Mouse (Mus musculus): ENCODE results near the gene Cda.
"Not testable (repeated sequence)": the region's sequence is repeated elsewhere in the genome, so short reads cannot be mapped to it uniquely, and the experiment has no call there.

Gene Cda

DNA sequence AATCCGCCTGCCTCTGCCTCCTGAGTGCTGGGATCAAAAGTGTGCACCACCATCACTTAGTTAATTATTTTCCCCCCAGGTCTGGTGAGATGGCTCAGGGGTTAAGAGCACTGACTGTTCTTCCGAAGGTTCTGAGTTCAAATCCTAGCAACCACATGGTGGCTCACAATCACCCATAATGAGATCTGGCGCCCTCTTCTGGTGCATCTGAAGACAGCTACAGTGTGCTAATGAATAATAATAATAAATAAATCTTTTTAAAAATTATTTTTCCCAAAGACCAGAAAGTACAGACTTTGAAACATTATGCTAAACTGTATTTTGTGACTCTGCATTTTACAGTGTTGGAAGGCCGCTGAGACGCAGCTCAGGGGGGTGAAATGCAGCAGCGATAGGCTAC, 32.1 kb downstream of the Cda start:
- no peak for DNase-seq (ENCODE audit: low spot score in 2 of 2)

DNA sequence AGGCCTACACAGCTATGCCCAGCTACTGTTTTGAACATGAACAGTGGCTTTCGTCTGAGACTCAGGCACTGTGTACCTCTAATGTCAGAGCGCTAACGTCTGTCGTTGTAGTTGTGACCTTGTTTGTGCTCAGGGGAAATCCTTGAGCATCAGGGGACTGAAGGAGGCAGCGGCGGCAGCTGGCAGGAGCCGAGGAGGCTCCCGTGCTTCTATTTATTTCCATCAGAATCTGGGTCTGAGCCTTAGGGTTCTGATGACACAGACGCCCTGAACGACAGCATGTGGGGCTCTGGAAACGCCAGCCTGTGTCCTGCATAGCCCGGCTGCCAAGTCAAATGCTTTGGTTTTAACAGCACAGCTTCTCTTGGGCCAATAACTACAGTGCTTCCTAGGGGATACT, 32.8 kb downstream of the Cda start:
- no peak for DNase-seq (ENCODE audit: low spot score in 2 of 2)

DNA sequence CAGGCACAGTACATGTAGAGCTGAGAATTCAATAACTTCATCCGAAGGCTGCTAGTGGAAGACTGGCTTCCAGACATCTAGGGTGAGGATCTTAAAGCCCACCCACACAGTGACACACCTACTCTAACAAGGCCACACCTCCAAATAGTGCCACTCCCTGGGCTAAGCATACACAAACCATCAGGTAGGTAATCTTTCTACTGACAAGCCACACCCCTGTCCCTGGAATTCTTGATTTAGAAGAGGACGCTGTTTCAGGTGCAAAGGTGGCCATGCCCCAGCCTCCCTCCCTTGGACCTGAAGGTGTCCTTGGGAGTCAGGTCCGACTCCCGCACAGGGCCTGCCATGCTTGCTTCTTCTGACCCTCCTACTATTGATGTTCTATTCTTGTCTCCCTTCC, 34.7 kb downstream of the Cda start:
- no peak for DNase-seq (ENCODE audit: low spot score in 2 of 2)

DNA sequence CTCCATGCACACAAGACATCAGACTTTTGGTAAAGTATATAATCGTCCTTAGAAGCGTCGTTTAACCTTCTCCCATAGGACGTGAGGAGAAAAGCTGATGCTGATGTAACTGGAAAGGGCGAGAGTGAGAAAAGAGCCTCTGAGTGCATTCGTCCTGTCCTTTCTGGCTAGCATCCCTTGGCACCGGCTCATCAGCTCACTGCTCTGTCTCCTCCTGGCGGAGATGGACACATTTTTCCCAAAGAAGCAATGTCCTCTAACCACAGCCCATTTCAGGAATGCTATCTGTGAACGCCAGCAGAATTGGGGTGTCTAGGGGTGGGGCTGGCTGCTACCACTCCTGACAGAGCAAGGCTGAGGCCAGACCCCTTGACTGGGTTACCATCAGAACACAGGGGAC, 36.1 kb downstream of the Cda start:
- no peak for DNase-seq (ENCODE audit: low spot score in 2 of 2)

DNA sequence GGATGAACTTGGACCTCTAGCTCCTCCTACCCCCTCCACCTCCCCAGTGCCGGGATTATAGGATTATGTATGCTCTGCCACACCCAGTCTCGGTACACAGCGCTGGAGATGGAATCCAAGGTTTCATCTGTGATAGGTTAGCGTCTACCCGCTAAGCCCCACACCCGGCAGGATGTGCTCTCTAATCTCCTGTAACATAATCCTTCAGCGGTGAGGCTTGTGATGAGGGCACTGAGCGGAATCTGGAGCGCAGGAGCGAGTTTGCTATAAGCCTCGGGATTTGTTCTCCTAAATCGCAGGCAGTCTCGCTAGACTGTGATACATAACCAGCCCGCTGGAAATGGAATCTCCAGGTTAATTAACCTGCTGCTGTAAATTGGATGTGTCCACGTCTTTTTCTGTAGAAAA, 37.5 kb downstream of the Cda start:
- no peak for DNase-seq (ENCODE audit: low spot score in 2 of 2)

DNA sequence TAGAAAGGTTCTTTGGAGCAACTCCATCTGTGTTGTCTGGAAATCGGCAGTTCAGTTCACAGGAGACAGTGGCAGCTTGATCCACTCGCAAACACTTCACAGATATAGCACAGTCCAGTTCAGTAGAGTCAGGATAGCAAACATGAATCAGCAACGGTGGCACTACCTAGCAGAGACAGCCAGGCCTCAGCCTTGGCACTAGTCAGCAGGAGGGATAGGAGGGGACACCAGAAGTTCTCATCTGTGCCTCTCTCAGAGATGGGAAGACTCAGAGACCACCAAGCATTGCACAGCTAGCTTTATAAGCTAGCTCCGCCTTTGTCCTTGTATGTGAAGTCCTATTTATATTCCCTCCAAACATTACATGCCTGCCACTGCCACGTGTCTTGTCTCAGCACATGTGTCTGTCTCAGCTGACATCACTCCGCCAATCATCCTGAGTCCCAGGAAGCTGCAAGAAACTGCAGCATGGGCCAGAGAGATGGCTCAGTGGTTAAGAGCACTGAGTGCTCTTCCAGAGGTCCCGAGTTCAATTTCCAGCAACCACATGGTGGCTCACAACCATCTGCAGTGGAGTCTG, 39.8 kb downstream of the Cda start:
- no peak for DNase-seq (ENCODE audit: low spot score in 2 of 2)

DNA sequence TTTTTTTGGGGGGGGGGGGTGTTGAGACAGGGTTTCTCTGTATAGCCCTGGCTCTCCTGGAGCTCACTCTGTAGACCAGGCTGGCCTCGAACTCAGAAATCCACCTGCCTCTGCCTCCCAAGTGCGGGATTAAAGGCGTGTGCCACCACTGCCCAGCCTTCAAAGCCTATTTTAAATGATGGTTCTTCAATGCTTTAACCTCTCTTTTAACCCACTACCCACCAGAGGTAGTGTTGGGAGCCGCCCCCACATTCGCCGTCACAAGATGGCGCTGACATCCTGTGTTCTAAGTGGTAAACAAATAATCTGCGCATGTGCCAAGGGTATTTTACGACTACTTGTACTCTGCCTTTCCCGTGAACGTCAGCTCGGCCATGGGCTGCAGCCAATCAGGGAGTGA, 40.6 kb downstream of the Cda start:
- DNase-seq (ENCODE audit: low spot score in 2 of 2), result not testable (repeated sequence)

DNA sequence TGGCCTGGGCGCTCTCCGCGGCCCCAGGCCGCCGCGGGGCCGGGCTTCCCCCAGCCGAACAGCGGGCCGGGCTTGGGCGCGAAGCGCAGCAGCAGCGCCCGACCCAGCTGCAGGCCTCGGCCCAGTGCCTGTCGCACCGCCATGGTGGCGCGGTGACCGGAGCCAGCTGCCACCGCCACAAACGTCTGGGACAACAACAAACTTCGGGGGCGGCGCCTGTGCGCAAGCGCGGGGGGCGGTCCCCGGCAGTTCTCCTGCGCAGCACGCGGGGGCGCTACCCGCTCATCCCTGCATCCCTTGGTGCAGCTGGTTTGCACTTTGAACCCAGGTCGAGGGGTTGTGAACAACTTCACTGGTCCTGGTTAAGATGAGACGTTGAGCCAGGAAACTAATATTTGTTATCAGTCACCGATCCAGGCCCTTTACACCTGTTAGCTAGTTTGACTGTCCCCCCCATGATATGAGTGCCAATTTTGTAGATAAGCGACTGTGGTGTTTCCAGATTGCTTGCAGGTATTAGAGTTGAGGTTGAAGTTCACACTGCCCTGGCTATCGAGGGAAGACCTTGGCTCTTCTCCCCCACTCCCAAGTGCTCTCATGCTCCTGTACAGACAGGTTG, 41.6 kb downstream of the Cda start, which contains the start of gene Pink1:
TSS of gene Pink1 (minus strand) at position 231 of the 619 bp plus-strand sequence.
- DNase-seq (ENCODE audit: low spot score in 2 of 2), result peak; percentile 89 to 91

DNA sequence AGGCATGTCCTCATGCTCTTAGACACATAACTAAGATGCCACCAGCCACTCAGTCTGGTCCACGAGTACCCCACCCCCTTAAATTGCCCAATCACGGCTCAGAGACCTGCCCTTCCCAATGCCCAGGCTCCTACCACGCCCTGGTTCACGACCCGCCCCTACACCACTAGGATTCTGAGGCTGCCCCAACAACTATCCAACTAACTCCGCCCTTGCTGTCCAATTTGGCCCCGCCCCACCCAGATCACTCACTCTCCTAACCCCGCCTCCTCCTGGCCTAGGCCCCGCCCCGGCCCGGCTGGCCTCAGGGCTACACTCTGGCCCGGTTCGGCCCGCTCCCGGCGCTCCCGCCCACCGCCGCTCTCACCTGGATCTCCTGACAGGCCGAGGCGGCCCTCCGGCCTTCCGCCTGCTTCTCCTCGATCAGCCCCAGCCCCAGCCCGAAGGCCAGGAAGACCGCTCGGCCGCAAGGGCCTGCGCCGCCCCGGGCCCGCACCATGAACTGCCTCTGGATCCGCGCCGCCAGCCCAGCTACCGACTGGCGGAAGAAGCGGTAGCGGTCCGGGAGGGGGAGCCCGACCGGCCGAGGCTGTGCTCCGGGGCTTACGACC, 42.2 kb downstream of the Cda start:
- peak; percentile 78 to 85 for DNase-seq (ENCODE audit: low spot score in 2 of 2)

DNA sequence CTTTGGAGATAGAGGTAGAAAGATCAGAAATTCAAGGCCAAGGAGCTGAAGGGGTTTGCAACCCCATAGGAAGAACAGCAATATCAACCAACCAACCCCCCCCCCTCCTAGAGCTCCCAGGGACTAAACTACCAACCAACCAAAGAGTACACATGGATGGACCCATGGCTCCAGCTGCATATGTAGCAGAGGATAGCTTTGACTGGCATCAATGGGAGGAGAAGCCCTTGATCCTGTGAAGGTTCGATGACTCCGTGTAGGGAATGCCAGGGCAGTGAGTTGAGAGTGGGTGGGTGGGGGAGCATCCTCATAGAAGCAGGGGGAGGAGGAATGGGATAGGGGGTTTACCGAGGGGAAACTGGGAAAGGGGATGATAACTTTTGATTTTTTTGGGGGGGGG, 43.3 kb downstream of the Cda start:
- no peak for DNase-seq (ENCODE audit: low spot score in 2 of 2)

DNA sequence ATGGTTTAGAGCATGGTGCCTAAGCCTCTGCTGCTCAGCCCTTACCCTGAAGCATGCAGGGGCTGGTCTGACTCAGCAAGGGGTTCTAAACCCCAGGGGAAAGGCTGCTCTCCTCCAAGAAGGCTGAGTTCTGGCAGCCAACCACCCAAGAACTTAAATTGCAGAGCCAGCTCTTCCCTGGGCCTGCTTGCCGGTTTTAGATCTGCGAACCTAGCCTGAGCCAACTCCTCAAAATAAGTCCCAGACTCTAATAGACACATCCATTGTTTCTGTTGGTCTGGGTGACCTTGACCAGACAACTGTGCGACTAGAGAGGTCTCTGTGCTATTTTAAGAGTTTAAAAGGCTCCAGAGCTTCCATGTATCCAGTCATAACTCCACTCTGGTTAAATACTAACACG, 44.0 kb downstream of the Cda start:
- DNase-seq (ENCODE audit: low spot score in 2 of 2), result no peak

DNA sequence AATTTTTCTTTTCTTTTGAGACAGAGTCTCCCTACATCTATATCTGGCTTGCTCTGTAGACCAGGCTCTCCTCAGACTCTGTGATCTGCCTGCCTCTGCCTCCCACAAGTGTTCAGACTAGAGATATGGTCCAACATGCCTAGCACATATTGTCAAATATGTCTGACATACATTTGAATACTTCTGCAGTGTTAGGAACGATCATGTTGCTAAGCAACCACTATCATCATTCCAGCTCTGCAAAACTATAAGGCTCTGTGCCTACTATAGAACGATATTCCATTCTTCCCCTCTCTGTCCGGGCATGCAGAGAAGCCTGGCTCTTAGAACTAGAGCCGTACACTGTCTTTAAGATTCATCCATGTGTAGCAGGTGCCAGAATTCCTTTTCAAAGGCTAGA, 45.1 kb downstream of the Cda start:
- no peak for DNase-seq (ENCODE audit: low spot score in 2 of 2)

DNA sequence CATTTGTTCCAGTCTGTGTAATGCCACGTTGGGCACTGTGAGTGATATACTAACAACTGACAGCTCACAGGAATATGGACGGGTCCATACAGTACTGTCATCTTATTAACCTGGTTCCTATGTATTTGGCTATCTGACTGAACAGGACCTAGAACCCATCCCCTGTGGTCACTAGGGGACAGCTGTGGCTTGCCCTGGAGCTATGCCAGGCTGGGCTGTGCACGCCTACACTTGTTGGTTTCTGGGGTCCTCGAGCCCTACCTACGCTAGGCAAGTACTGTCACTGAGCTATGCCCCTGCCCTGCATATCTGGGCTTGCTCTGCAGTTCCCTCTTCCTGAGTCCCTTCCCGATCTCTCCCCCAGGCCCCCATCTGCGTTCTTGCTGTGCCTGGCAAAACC, 46.3 kb downstream of the Cda start:
- no peak for DNase-seq (ENCODE audit: low spot score in 2 of 2)

DNA sequence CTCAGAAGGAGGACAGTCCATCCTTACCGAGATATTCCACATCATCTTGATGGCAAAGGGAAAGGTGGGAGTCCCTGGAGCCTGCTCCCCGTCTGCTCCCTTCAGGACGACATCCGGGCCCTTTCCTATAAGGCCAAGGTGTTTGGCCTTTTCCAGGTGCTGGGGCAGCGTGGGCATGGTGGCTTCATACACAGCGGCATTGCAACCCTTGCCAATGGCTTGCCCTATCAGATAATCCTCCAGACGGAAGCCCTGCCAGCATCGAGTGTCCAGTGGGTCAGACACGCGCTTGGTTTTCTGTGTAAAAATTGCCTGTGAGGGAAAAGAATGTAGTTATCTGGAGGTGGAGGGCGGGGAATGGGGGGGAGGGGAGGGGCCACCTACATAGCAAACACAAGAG, 47.1 kb downstream of the Cda start:
- DNase-seq (ENCODE audit: low spot score in 2 of 2), result no peak

DNA sequence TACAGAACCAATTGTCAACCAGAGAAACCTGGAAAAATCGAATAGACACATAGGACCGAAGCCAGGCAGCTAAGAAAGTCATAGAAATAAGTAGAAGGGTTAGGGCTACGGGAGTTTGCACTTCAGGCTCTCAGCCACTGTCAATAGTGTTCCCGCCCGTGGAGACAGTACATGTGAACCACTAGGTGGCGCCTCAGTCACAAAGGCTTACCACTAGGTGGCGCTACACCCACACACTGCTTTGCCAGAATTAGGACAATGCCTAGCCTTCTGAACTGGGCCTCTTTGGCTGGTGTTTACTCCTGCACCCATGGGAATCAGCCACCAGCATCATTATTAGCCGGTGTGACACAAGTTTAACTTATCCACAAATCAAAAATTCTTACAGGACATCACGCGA, 48.3 kb downstream of the Cda start:
- DNase-seq (ENCODE audit: low spot score in 2 of 2), result peak; percentile 82 to 88

DNA sequence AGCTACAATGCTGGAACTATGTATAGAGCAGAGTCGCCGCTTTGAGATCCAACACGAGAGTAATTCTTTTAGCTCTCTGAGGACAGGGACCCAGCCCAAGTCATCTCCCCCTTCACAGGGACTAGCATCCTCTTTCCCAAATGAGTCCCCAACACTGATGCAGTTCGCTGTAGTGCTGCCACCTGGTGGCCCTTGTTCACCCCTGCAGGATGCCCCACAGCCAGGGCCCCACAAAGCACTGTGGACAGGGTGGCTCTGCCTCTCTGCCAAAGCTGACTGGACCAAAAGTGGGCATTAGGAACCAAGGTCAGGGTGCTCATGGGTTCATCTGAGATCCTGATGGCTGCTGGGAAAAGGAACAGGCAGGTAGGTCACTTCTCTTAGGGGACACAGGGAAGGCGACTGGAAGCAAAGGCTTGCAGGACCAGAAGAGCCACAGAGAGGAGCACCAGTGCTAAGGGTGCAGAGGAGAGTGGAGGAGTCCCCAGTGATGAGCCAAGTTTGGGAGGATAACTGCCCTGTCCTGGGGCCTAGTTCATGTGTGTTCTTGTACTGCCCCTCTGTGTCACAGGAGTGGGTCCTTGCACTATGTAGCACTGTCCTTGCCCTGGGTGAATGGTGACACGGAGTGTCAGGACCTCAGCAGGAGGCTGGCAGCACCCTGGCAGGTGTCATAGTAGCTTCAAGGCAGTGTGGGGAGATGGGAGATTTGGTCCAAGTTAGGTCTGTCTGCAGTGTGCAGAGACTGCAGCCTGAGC, 49.1 kb downstream of the Cda start:
- DNase-seq (ENCODE audit: low spot score in 2 of 2), result peak in 1 of 2 experiments; percentile 54

DNA sequence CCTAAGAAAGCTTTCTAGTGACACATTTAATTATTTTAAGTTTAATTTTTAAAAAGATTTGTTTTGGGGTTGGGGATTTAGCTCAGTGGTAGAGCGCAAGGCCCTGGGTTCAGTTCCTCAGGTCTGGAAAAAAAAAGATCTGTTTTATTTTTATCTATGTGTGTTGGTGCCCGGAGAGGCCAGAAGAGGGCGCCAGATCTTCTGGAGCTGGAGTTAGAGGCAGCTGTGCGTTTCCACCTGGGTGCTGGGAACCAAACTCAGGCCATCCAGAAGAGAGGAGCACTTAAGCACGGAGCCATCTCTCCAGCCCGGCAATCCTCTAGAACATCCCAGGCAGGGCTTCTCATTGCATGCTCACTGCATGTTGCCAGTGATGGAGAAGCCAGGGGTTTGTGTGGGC, 51.4 kb downstream of the Cda start:
- DNase-seq (ENCODE audit: low spot score in 2 of 2), result no peak

DNA sequence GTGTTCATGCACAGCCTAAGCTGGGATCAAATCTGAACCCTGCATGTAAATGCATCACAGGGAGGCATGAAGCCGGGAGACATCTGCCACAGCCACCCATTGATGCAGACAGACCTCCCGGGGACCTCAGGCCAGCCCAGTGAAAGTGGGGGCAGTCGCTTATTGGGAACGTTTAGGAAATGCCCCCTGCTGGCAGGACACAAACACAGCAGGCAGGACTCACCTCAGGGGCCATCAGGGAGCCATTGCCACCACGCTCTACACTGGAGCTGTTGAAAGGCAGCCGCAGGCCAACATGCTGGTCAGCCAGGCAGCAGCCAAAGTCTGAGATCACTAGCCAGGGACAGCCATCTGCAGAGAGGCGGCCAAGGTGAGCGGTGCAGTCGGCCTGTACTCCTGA, 52.0 kb downstream of the Cda start:
- DNase-seq (ENCODE audit: low spot score in 2 of 2), result no peak

DNA sequence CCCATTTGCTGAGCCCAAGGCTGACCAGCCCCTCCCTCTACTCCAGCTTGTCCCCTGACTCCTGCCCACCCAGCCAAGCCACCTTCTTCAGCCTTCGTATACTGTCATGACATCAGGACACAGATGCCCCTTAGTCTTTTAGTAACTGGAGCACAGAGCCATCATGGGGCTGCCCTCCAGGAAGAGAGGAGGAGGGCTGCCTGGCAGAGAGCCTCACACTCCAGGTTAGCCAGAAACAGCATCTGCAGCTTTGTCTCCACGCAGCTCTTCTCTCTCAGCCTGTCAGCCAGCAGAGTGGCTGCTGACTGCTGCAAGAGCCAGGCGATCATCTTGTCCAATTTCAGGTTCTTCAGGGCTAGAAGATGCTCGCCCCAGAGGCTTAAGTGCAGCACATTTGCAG, 54.0 kb downstream of the Cda start:
- no peak for DNase-seq (ENCODE audit: low spot score in 2 of 2)

DNA sequence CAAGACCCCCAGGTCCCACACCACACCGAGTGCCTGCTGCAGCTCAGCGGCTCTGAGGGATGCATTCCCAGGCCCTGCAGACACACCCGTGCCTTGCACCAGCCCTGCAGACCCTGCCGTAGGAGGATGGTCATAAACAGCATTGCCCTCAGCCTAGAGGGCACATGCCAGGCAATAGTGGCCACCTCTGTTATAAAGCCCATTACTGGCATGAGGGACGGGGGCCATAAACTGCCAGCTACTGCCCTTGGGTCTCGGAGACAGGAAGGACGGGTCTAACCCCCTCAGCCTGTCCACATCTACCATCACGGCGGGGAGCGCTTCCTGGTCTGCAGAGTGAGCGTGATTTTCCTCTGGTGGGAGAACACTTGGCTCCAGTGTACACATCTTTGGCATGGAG, 54.8 kb downstream of the Cda start:
- no peak for DNase-seq (ENCODE audit: low spot score in 2 of 2)

DNA sequence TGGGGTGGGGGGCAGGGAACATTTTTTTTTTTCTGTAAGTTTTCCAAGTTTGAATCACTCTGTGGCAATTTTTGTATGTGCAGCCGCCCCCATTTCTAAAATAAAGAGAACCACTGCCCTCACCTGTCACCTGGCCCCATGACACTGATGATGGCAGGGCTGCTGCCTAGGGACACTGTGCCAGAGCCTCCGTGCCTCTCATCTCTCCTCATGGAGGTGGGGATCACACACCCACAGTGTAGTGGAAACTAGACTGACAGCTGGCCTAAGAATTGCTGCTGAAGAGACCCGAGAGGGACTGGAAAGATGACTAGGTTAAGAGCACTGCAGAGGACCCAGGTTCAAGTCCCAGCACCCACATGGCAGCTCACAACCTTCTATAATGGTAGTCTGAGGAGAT, 55.7 kb downstream of the Cda start:
- no peak for DNase-seq (ENCODE audit: low spot score in 2 of 2)

DNA sequence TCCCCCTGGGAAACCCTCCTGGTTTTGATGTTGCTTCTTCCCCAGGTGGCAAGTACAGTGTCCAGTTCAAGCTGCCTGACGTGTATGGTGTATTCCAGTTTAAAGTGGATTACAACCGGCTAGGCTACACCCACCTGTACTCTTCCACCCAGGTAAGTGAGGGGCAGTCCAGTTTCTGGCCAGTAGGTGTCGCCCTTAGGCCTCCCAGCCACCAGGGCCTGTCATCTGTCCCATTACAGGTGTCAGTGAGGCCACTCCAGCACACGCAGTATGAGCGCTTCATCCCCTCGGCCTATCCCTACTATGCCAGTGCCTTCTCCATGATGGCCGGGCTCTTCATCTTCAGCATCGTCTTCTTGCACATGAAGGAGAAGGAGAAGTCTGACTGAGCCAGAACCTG, 56.2 kb downstream of the Cda start:
- no peak for DNase-seq (ENCODE audit: low spot score in 2 of 2)

Measured in frontal cortex, postnatal 25 days (tissue).